Mouse (Mus musculus): ENCODE measurements at regions not wholly inside any gene's neighbourhood (a gene's known extent, or its start where the extent isn't known, plus 50 kb on each side); places are given as distances from the start of the nearest gene placed in this dataset.

DNA sequence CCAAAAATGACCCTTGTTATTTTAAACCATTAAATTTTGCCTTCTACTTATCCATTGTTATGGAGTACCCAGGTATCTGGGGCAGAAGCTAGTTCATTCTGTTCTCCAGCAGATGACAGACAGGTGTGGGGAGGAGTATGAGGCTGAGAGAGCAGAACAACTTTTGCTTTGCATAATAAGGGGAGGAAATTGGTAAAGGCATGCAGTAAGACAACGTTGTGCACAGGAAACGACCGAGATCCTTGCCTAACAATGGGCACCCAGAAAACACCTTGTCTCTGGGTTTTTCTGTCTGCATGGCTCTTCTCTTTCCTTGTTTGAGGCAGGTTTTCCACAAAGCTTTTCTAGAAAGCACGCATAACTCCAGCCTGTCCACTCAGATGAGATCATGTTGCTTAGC lies 220.4 kb downstream of the Tbx18 start:
- Histone ChIP-seq H3K36me3 (ENCODE audit: control insufficient read depth, insufficient read depth, low read length) (no peaks in the 10 kb centered on the region), H3K9ac (ENCODE audit: low read depth, low read length) (no peak overlapping the region), H3K27ac (replicated peaks; ENCODE audit: insufficient read depth, low read depth, low read length) (no peak overlapping the region), H3K79me2 (ENCODE audit: control insufficient read depth, insufficient read depth, low read length) (no peaks in the 10 kb centered on the region), H3K4me1 (ENCODE audit: control insufficient read depth, insufficient read depth, low read length) (no peaks in the 10 kb centered on the region), H3K27me3 (ENCODE audit: control insufficient read depth, insufficient read depth, low read length) (no peaks in the 10 kb centered on the region), H3K4me3 (ENCODE audit: insufficient read depth, low read depth, low read length) (no peak overlapping the region)
- 66% methylated on average over 4 of the region's 4 CpGs for WGBS
- TF ChIP-seq POLR2A (IDR thresholded peaks at IDR 0.05; ENCODE audit: extremely low read depth, insufficient read depth, low read length) (no peak), CTCF (IDR thresholded peaks at IDR 0.05; ENCODE audit: low read depth, low read length) (no peak)
- DNase-seq (ENCODE audit: extremely low read depth, low read depth, low spot score) = no peak

GRCm38 (mm10) chr9:87504673-87505385 lies 226.2 kb downstream of the Tbx18 start:
- TF ChIP-seq POLR2A (IDR thresholded peaks at IDR 0.05; ENCODE audit: extremely low read depth, insufficient read depth, low read length) (no peak), CTCF (IDR thresholded peaks at IDR 0.05; ENCODE audit: low read depth, low read length) (no peak)
- no peaks in the 10 kb centered on the region for H3K79me2 ChIP-seq (ENCODE audit: control insufficient read depth, insufficient read depth, low read length)
- WGBS = 65% methylated on average over 10 of the region's 10 CpGs
- DNase-seq (ENCODE audit: extremely low read depth, low read depth, low spot score) = no peak
- H3K4me3 ChIP-seq (ENCODE audit: insufficient read depth, low read depth, low read length) = no peak overlapping the region
- no peaks in the 10 kb centered on the region for H3K36me3 ChIP-seq (ENCODE audit: control insufficient read depth, insufficient read depth, low read length)
- H3K27me3 ChIP-seq (ENCODE audit: control insufficient read depth, insufficient read depth, low read length) = no peaks in the 10 kb centered on the region
- no peaks in the 10 kb centered on the region for H3K4me1 ChIP-seq (ENCODE audit: control insufficient read depth, insufficient read depth, low read length)
- H3K9ac ChIP-seq (ENCODE audit: low read depth, low read length) = no peak overlapping the region
- no peak overlapping the region for H3K27ac ChIP-seq (replicated peaks; ENCODE audit: insufficient read depth, low read depth, low read length)

DNA sequence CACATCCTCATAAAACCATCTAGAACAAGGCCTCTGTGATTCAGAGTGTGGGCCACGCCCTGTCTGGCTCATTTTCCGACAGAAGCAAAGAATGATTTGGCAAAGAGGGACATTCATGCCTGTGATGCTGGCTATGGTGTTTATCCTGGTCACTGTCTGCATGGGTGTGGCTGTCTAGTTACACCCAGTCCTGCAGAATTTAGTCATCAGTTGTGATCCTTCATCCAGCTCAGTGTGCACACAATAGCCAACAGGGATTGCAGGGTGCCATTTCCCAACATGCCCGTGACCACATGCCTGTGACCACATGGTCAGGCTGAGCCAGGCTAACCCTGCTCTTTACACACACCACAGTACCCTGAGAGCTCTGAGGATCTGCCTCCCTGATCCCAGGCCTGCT lies 208.8 kb upstream of the Cep162 start:
- no peak for DNase-seq (ENCODE audit: extremely low read depth, low read depth, low spot score)
- Histone ChIP-seq H3K9ac (ENCODE audit: low read depth, low read length) (no peak overlapping the region), H3K4me1 (ENCODE audit: control insufficient read depth, insufficient read depth, low read length) (no peaks in the 10 kb centered on the region), H3K27me3 (ENCODE audit: control insufficient read depth, insufficient read depth, low read length) (no peaks in the 10 kb centered on the region), H3K79me2 (ENCODE audit: control insufficient read depth, insufficient read depth, low read length) (no peaks in the 10 kb centered on the region), H3K27ac (replicated peaks; ENCODE audit: insufficient read depth, low read depth, low read length) (no peak overlapping the region), H3K4me3 (ENCODE audit: insufficient read depth, low read depth, low read length) (no peak overlapping the region), H3K36me3 (ENCODE audit: control insufficient read depth, insufficient read depth, low read length) (no peaks in the 10 kb centered on the region)
- 74% methylated on average over 3 of the region's 3 CpGs for WGBS
- TF ChIP-seq CTCF (IDR thresholded peaks at IDR 0.05; ENCODE audit: low read depth, low read length) (no peak), POLR2A (IDR thresholded peaks at IDR 0.05; ENCODE audit: extremely low read depth, insufficient read depth, low read length) (no peak)

- Histone ChIP-seq H3K4me1 (ENCODE audit: control insufficient read depth, insufficient read depth, low read length) (no peaks in the 10 kb centered on the region), H3K36me3 (ENCODE audit: control insufficient read depth, insufficient read depth, low read length) (no peaks in the 10 kb centered on the region), H3K4me3 (ENCODE audit: insufficient read depth, low read depth, low read length) (no peak overlapping the region), H3K9ac (ENCODE audit: low read depth, low read length) (no peak overlapping the region), H3K27me3 (ENCODE audit: control insufficient read depth, insufficient read depth, low read length) (no peaks in the 10 kb centered on the region), H3K79me2 (ENCODE audit: control insufficient read depth, insufficient read depth, low read length) (no peaks in the 10 kb centered on the region), H3K27ac (replicated peaks; ENCODE audit: insufficient read depth, low read depth, low read length) (no peak overlapping the region)
- no peak for DNase-seq (ENCODE audit: extremely low read depth, low read depth, low spot score)
- no peak for TF ChIP-seq CTCF (IDR thresholded peaks at IDR 0.05; ENCODE audit: low read depth, low read length)
- TF ChIP-seq POLR2A (IDR thresholded peaks at IDR 0.05; ENCODE audit: extremely low read depth, insufficient read depth, low read length) = no peak
- 63% methylated on average over 2 of the region's 2 CpGs for WGBS
Measured at GRCm38 (mm10) chr9:87453261-87453660, 197.9 kb upstream of the Cep162 start.

DNA sequence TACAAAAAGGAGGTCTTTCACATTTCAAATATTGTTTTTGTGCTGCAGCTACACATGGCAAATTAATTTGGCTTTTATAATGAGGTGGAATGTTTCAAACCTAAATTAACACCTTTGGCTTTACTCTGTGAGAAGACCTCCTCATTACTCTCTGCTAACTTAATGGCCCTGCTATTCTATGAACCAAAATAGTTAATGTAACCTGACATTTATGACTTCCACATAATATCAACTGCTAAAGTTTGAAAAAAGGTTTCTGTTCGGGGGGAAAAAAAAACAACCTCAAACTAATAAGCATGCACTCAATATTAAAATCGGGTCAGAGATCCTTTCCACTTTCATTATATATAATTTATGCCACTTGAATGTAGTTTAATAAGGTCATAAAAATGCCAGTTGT lies 197.2 kb upstream of the Cep162 start:
- no peaks in the 10 kb centered on the region for H3K79me2 ChIP-seq (ENCODE audit: control insufficient read depth, insufficient read depth, low read length)
- no peak overlapping the region for H3K4me3 ChIP-seq (ENCODE audit: insufficient read depth, low read depth, low read length)
- TF ChIP-seq POLR2A (IDR thresholded peaks at IDR 0.05; ENCODE audit: extremely low read depth, insufficient read depth, low read length) (no peak), CTCF (IDR thresholded peaks at IDR 0.05; ENCODE audit: low read depth, low read length) (no peak)
- no peaks in the 10 kb centered on the region for H3K36me3 ChIP-seq (ENCODE audit: control insufficient read depth, insufficient read depth, low read length)
- no peak overlapping the region for H3K27ac ChIP-seq (replicated peaks; ENCODE audit: insufficient read depth, low read depth, low read length)
- no peak for DNase-seq (ENCODE audit: extremely low read depth, low read depth, low spot score)
- no peaks in the 10 kb centered on the region for H3K27me3 ChIP-seq (ENCODE audit: control insufficient read depth, insufficient read depth, low read length)
- no peak overlapping the region for H3K9ac ChIP-seq (ENCODE audit: low read depth, low read length)
- 79% methylated on average over 2 of the region's 2 CpGs for WGBS
- H3K4me1 ChIP-seq (ENCODE audit: control insufficient read depth, insufficient read depth, low read length) = no peaks in the 10 kb centered on the region

GRCm38 (mm10) chr9:87443467-87444235 lies 188.3 kb upstream of the Cep162 start:
- TF ChIP-seq POLR2A (IDR thresholded peaks at IDR 0.05; ENCODE audit: extremely low read depth, insufficient read depth, low read length) (no peak), CTCF (IDR thresholded peaks at IDR 0.05; ENCODE audit: low read depth, low read length) (no peak)
- Histone ChIP-seq H3K4me1 (ENCODE audit: control insufficient read depth, insufficient read depth, low read length) (no peaks in the 10 kb centered on the region), H3K79me2 (ENCODE audit: control insufficient read depth, insufficient read depth, low read length) (no peaks in the 10 kb centered on the region), H3K27me3 (ENCODE audit: control insufficient read depth, insufficient read depth, low read length) (no peaks in the 10 kb centered on the region), H3K9ac (ENCODE audit: low read depth, low read length) (no peak overlapping the region), H3K27ac (replicated peaks; ENCODE audit: insufficient read depth, low read depth, low read length) (no peak overlapping the region), H3K36me3 (ENCODE audit: control insufficient read depth, insufficient read depth, low read length) (no peaks in the 10 kb centered on the region), H3K4me3 (ENCODE audit: insufficient read depth, low read depth, low read length) (no peak overlapping the region)
- WGBS = 53% methylated on average over 10 of the region's 10 CpGs
- no peak for DNase-seq (ENCODE audit: extremely low read depth, low read depth, low spot score)
